Mouse (Mus musculus) E14TG2a.4 (cell line): ENCODE data around the gene Ceacam9.

Experiments
- CTCF ChIP-seq: conservative IDR thresholded peaks from 2 replicates; pipeline ENCODE4 v1.5.1; 2014; ENCODE audit warnings: low read length
- NANOG ChIP-seq: IDR thresholded peaks from 2 replicates; pipeline ENCODE4 v1.6.1; 2014; ENCODE audit warnings: borderline replicate concordance, low read length, mixed read lengths
- POU5F1 ChIP-seq: IDR thresholded peaks from 2 replicates; pipeline ENCODE4 v1.6.1; 2014; ENCODE audit warnings: low read length, borderline replicate concordance

DNA sequence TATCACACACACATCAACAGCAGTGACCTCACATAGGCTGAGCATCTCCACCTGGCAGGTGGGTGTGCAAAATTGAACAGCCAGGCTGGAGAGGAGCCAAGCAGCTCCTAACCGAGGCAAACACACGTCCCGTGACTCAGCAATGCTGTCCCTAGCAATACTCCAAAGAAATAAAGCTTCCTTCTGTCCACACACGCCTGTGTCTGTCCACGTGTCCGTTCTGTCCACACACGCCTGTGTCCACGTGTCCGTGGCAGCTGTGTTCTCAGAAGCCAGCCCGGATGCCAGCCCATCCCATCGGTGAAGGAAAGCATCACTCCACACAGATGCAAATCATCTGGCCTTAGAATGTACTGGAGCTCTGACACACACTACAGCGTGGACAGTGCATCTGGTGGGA is 30.3 kb downstream of the Ceacam9 start:
- no peak for TF ChIP-seq CTCF
- no peak for TF ChIP-seq POU5F1
- TF ChIP-seq NANOG, result no peak
